In the genomic region with DNA sequence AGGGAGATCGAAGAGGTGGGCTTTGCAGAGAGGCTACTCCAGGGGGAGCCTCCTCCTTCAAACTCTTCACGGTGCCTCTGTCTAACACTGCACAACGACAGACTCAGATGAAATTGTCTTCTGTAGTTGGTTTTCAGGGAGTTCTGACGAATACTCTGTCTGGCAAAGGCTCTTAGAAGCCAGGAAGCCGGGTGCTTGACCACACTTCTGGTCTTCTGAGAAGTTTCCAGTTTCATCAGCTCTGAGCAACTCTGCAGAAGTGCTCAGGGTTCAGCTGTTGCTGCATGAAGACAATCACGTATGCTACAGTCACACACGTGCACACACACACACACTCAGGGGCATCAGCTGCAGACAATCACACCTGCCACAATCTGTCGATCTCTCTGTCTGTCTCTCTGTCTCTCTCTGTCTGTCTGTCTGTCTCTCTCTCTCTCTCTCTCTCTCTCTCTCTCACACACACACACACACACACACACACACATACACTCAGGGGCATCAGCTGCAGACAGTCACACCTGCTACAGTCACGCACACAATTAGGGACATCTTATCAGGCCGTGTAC, we compare ENCODE assay signal across 19 mouse cellular contexts. TPM values are rescaled to one million over a fixed set of nuclear protein-coding genes. Genes with fewer than 3 reads are reported as not detected.
DNase-seq lines count a peak whose midpoint lies in the region; ATAC-seq and TF ChIP-seq lines count a peak whose summit lies in the region.
"Had no signal": no experiment of that assay in that cellular context is flagged by ENCODE, and none has a peak within 500 bp of the region (broad histone marks: within the 10 kb centered on the region; RNA-seq: fewer than 3 reads in every experiment).

No protein-coding gene starts in this region.

- no peaks in the 10 kb centered on the region for H3K9me3 ChIP-seq in liver, postnatal 0 days (ENCODE audit: low read length)
- H3K9me3 ChIP-seq in megakaryocyte, embryonic 14.5 days, result peaks cover under 1% of the 10 kb centered on the region; the same call in 1 of the 2 replicates
- H3K9me3 ChIP-seq: embryonic facial prominence, embryonic 13.5 days; forebrain, embryonic 12.5 days; heart, embryonic 13.5 days had no signal

- H3K4me2 ChIP-seq in liver, postnatal 0 days (ENCODE audit: low read depth, low read length), result peak overlapping the region; percentile 42; the same call in 1 of the 2 replicates
- H3K4me2 ChIP-seq: embryonic facial prominence, embryonic 13.5 days; forebrain, embryonic 12.5 days; heart, embryonic 13.5 days; hindbrain, embryonic 14.5 days had no signal

- peak overlapping the region; percentile 87 for H3K27ac ChIP-seq in liver, postnatal 0 days (ENCODE audit: low read depth)
- peak overlapping the region; percentile 93 for H3K27ac ChIP-seq in bone marrow, adult 2 months (ENCODE audit: control insufficient read depth, insufficient read depth, low read depth, low read length, poor library complexity)
- H3K27ac ChIP-seq: embryonic facial prominence, embryonic 13.5 days; forebrain, embryonic 12.5 days; heart, adult 2 months; heart, embryonic 13.5 days; hindbrain, embryonic 14.5 days had no signal

- H3K27me3 ChIP-seq in liver, postnatal 0 days (ENCODE audit: insufficient read depth, low read length), result peaks cover 9% of the 10 kb centered on the region
- peaks cover 9% of the 10 kb centered on the region for H3K27me3 ChIP-seq in megakaryocyte, embryonic 14.5 days (replicated peaks)
- H3K27me3 ChIP-seq: heart, embryonic 13.5 days had no signal

- peak overlapping the region; percentile 20; the same call in 1 of the 2 replicates for H3K4me3 ChIP-seq in liver, postnatal 0 days (ENCODE audit: low read depth, low read length)
- H3K4me3 ChIP-seq in bone marrow, adult 2 months (replicated peaks; ENCODE audit: control insufficient read depth, low read depth, low read length), result peak overlapping the region; percentile 59
- peak overlapping the region; percentile 83 for H3K4me3 ChIP-seq in megakaryocyte, embryonic 14.5 days (replicated peaks)
- H3K4me3 ChIP-seq: embryonic facial prominence, embryonic 13.5 days; forebrain, embryonic 12.5 days; heart, adult 2 months; heart, embryonic 13.5 days had no signal

- H3K36me3 ChIP-seq in liver, postnatal 0 days (replicated peaks; ENCODE audit: insufficient read depth, low read length), result no peaks in the 10 kb centered on the region
- H3K36me3 ChIP-seq in megakaryocyte, embryonic 14.5 days (replicated peaks; ENCODE audit: low read length), result no peaks in the 10 kb centered on the region
- H3K36me3 ChIP-seq: embryonic facial prominence, embryonic 13.5 days; forebrain, embryonic 12.5 days; G1E; heart, embryonic 13.5 days had no signal

- peaks cover 5% of the 10 kb centered on the region for H3K4me1 ChIP-seq in liver, postnatal 0 days (ENCODE audit: insufficient read depth)
- H3K4me1 ChIP-seq in bone marrow, adult 2 months (ENCODE audit: control insufficient read depth, insufficient read depth, low read length), result peaks cover 6% of the 10 kb centered on the region; the same call in 1 of the 2 replicates
- peaks cover 75% of the 10 kb centered on the region for H3K4me1 ChIP-seq in megakaryocyte, embryonic 14.5 days

- TF ChIP-seq CTCF in liver, postnatal 0 days (IDR thresholded peaks at IDR 0.05; ENCODE audit: low read depth), result no peak
- no peak for TF ChIP-seq CTCF in bone marrow, adult 2 months (IDR thresholded peaks at IDR 0.05; ENCODE audit: control insufficient read depth, insufficient read depth, low read length)

- no peak for TF ChIP-seq POLR2A in bone marrow, adult 2 months (IDR thresholded peaks at IDR 0.05; ENCODE audit: borderline replicate concordance, control insufficient read depth, low read depth, low read length)

- TF ChIP-seq EP300 in liver, postnatal 0 days (IDR thresholded peaks at IDR 0.05; ENCODE audit: low read depth), result no peak

- H3K9ac ChIP-seq in liver, postnatal 0 days (replicated peaks), result peak overlapping the region; percentile 30; the same call in 1 of the 2 replicates
- H3K9ac ChIP-seq: embryonic facial prominence, embryonic 13.5 days; forebrain, embryonic 12.5 days; heart, embryonic 13.5 days; hindbrain, embryonic 14.5 days had no signal

- DNase-seq in liver, postnatal 0 days, result no peak
- DNase-seq in liver, result no peak
- peak; percentile 90 for DNase-seq in 416B (ENCODE audit: low read depth)
- DNase-seq in layer of hippocampus, postnatal 25 days (ENCODE audit: extremely low spot score in 1 of 2, low spot score in 1 of 2), result no peak
- DNase-seq in heart, postnatal 4 days, result no peak
- DNase-seq: adrenal gland, adult 8-10 months; cerebellum, adult 18-20 months; cerebellum, adult 9-11 months; cerebellum, postnatal 36 days; gastrocnemius, postnatal 10 days; heart, adult 2 months had no signal

- 47% methylated on average over 10 of the region's 10 CpGs for WGBS in liver, postnatal 0 days (ENCODE audit: insufficient replicate concordance)
- 22% methylated on average over 10 of the region's 10 CpGs for WGBS in bone marrow, adult 2 months

- ATAC-seq in liver, postnatal 0 days, result no peak
- ATAC-seq: forebrain, embryonic 16.5 days had no signal

RNA-seq across cellular contexts. Expression of a gene that starts 5.4 kb away (rescaled TPM):
- 9.3 and 10.9 TPM in 2 replicates for polyA plus RNA-seq in liver, postnatal 0 days (2015; fragmentation: Nextera tagmentation; extraction: Ambion mirVana)
- 2.1 and 6.2 TPM in 2 replicates for polyA plus RNA-seq in bone marrow, adult 2 months (2011; ENCODE audit: insufficient read depth, insufficient read length, low replicate concordance, missing spikeins)
- polyA plus RNA-seq in megakaryocyte, embryonic 14.5 days (2012; ENCODE audit: insufficient read depth, low replicate concordance), result 15.6 and 17.5 TPM in 2 replicates
- 10 to 100 TPM; 12.5 to 15.1 TPM for total RNA-seq in layer of hippocampus, postnatal 25 days (2021)
- total RNA-seq in heart, postnatal 4 days (2021), result 10 to 100 TPM; 24.6 to 27.7 TPM

RNA-seq across cellular contexts. Expression of a gene that starts 56.8 kb away (rescaled TPM):
- 33.2 and 37.4 TPM in 2 replicates for polyA plus RNA-seq in liver, postnatal 0 days (2015; fragmentation: Nextera tagmentation; extraction: Ambion mirVana)
- polyA plus RNA-seq in bone marrow, adult 2 months (2011; ENCODE audit: insufficient read depth, insufficient read length, low replicate concordance, missing spikeins), result 23.3 and 30.1 TPM in 2 replicates
- polyA plus RNA-seq in megakaryocyte, embryonic 14.5 days (2012; ENCODE audit: insufficient read depth, low replicate concordance), result 3.4 and 30.9 TPM in 2 replicates
- 100 to 1,000 TPM; 104 to 110 TPM for total RNA-seq in layer of hippocampus, postnatal 25 days (2021)
- total RNA-seq in heart, postnatal 4 days (2021), result 10 to 100 TPM; 48.1 to 48.8 TPM

Comparison
In these comparisons a context has a peak if more than half of its experiments do, and no peak if none do; other contexts are left out.
1. H3K4me3 ChIP-seq: peak in every context shown above with its lines; median percentile 83 in megakaryocyte, embryonic 14.5 days; 59 in bone marrow, adult 2 months; 20 in liver, postnatal 0 days.